Mouse (Mus musculus): Measurements from ENCODE around the gene Dcun1d5.

DNA sequence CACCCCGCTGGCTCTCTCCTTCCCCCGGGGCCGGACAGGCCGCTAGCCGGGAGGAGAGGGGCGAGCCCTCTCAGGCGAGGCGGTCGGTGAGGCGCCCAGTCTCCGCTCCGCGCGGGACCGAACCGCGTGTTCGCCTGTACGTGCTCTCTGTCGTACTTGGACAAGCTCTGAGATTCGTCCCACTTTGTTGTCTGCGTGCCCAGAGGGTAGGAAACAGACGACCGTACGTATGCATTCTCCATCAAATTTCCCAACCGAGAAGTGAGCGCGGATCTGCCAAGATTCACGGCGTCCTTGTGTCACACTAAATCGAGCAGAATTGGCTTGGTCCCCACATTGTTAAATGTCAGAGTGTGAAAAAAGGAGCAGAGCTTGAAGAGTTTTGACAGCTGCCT lies 574 bp downstream of the Dcun1d5 start:
- no peak for TF ChIP-seq POLR2A (IDR thresholded peaks at IDR 0.05; ENCODE audit: borderline replicate concordance, insufficient read depth, low read length)
- TF ChIP-seq CTCF (IDR thresholded peaks at IDR 0.05; ENCODE audit: borderline replicate concordance, insufficient read depth, low read depth, low read length) = no peak
